Mouse (Mus musculus): ENCODE data around the gene Col4a4. TPM values are rescaled to one million over a fixed set of nuclear protein-coding genes. Genes with fewer than 3 reads are reported as not detected.
A peak's percentile ranks its signal among the peaks of the same experiment; 100 is the strongest.

The Col4a4 gene
- polyA plus RNA-seq, 1 experiment from 2014 or later: 0.09 TPM

- Histone ChIP-seq H3K4me2 (replicated peaks) (no peak overlapping the region), H3K4me1 (replicated peaks) (no peaks in the 10 kb centered on the region), H3K9me3 (no peaks in the 10 kb centered on the region), H3K4me3 (replicated peaks) (no peak overlapping the region), H3K27me3 (no peaks in the 10 kb centered on the region), H3K27ac (no peak overlapping the region), H3K9ac (replicated peaks) (no peak overlapping the region), H3K36me3 (no peaks in the 10 kb centered on the region)
- 90% methylated on average over 3 of the region's 3 CpGs for WGBS
- no peak for ATAC-seq
Observed at GRCm38 (mm10) chr1:82575681-82576080, 11.0 kb downstream of the Col4a4 start.

GRCm38 (mm10) chr1:82571758-82572157, 14.9 kb downstream of the Col4a4 start:
- no peaks in the 10 kb centered on the region for H3K36me3 ChIP-seq
- H3K9me3 ChIP-seq: no peaks in the 10 kb centered on the region
- no peak overlapping the region for H3K27ac ChIP-seq
- H3K4me1 ChIP-seq (replicated peaks): no peaks in the 10 kb centered on the region
- 83% methylated on average over 1 of the region's 1 CpGs for WGBS
- H3K27me3 ChIP-seq: no peaks in the 10 kb centered on the region
- no peak for ATAC-seq
- H3K9ac ChIP-seq (replicated peaks): no peak overlapping the region
- no peak overlapping the region for H3K4me3 ChIP-seq (replicated peaks)
- H3K4me2 ChIP-seq (replicated peaks): no peak overlapping the region

GRCm38 (mm10) chr1:82569405-82569804, 17.2 kb downstream of the Col4a4 start:
- H3K4me2 ChIP-seq (replicated peaks): no peak overlapping the region
- H3K27ac ChIP-seq: no peak overlapping the region
- no peak for ATAC-seq
- no peaks in the 10 kb centered on the region for H3K27me3 ChIP-seq
- H3K36me3 ChIP-seq: no peaks in the 10 kb centered on the region
- H3K4me1 ChIP-seq (replicated peaks): no peaks in the 10 kb centered on the region
- no peaks in the 10 kb centered on the region for H3K9me3 ChIP-seq
- no peak overlapping the region for H3K9ac ChIP-seq (replicated peaks)
- 87% methylated on average over 4 of the region's 4 CpGs for WGBS
- no peak overlapping the region for H3K4me3 ChIP-seq (replicated peaks)

- H3K4me2 ChIP-seq (replicated peaks): no peak overlapping the region
- no peak overlapping the region for H3K27ac ChIP-seq
- 89% methylated on average over 4 of the region's 4 CpGs for WGBS
- no peaks in the 10 kb centered on the region for H3K4me1 ChIP-seq (replicated peaks)
- no peak for ATAC-seq
- no peak overlapping the region for H3K9ac ChIP-seq (replicated peaks)
- no peak overlapping the region for H3K4me3 ChIP-seq (replicated peaks)
- H3K27me3 ChIP-seq: no peaks in the 10 kb centered on the region
- H3K36me3 ChIP-seq: no peaks in the 10 kb centered on the region
- H3K9me3 ChIP-seq: no peaks in the 10 kb centered on the region
Observed at GRCm38 (mm10) chr1:82560223-82560622, 26.4 kb downstream of the Col4a4 start.

- Histone ChIP-seq H3K27ac (no peak overlapping the region), H3K4me1 (replicated peaks) (no peaks in the 10 kb centered on the region), H3K9ac (replicated peaks) (no peak overlapping the region), H3K27me3 (no peaks in the 10 kb centered on the region), H3K36me3 (no peaks in the 10 kb centered on the region), H3K4me3 (replicated peaks) (no peak overlapping the region), H3K9me3 (no peaks in the 10 kb centered on the region), H3K4me2 (replicated peaks) (no peak overlapping the region)
- WGBS: 76% methylated on average over 5 of the region's 5 CpGs
- ATAC-seq: peak; percentile 37
Observed at GRCm38 (mm10) chr1:82554889-82555288, 31.8 kb downstream of the Col4a4 start.

- Histone ChIP-seq H3K9ac (replicated peaks) (no peak overlapping the region), H3K27ac (no peak overlapping the region), H3K36me3 (no peaks in the 10 kb centered on the region), H3K4me1 (replicated peaks) (no peaks in the 10 kb centered on the region), H3K9me3 (no peaks in the 10 kb centered on the region), H3K4me3 (replicated peaks) (no peak overlapping the region), H3K4me2 (replicated peaks) (no peak overlapping the region), H3K27me3 (no peaks in the 10 kb centered on the region)
- WGBS: 49% methylated on average over 6 of the region's 6 CpGs
- ATAC-seq: peak; percentile 85
Observed at GRCm38 (mm10) chr1:82554443-82554850, 32.2 kb downstream of the Col4a4 start.

- Histone ChIP-seq H3K9me3 (no peaks in the 10 kb centered on the region), H3K4me3 (replicated peaks) (no peak overlapping the region), H3K36me3 (no peaks in the 10 kb centered on the region), H3K27me3 (no peaks in the 10 kb centered on the region), H3K9ac (replicated peaks) (no peak overlapping the region), H3K27ac (no peak overlapping the region), H3K4me2 (replicated peaks) (no peak overlapping the region), H3K4me1 (replicated peaks) (0 out of 2 replicates have a peak, but pooled peaks cover 3% of the 10 kb centered on the region)
- ATAC-seq: 0 out of 2 replicates have a peak, but pooled peaks have one; percentile 48
- 55% methylated on average over 8 of the region's 8 CpGs for WGBS
Observed at GRCm38 (mm10) chr1:82545199-82545960, 41.3 kb downstream of the Col4a4 start.

GRCm38 (mm10) chr1:82544419-82545185, 42.0 kb downstream of the Col4a4 start:
- Histone ChIP-seq H3K27ac (no peak overlapping the region), H3K27me3 (no peaks in the 10 kb centered on the region), H3K4me3 (replicated peaks) (no peak overlapping the region), H3K9me3 (no peaks in the 10 kb centered on the region), H3K4me1 (replicated peaks) (0 out of 2 replicates have a peak, but pooled peaks cover 3% of the 10 kb centered on the region), H3K4me2 (replicated peaks) (no peak overlapping the region), H3K36me3 (no peaks in the 10 kb centered on the region), H3K9ac (replicated peaks) (no peak overlapping the region)
- 76% methylated on average over 6 of the region's 6 CpGs for whole genome bisulfite sequencing
- no peak for ATAC-seq

GRCm38 (mm10) chr1:82543934-82544333, 42.7 kb downstream of the Col4a4 start:
- 92% methylated on average over 2 of the region's 2 CpGs for WGBS

GRCm38 (mm10) chr1:82540056-82540455, 46.6 kb downstream of the Col4a4 start:
- no peak overlapping the region for H3K9ac ChIP-seq (replicated peaks)
- no peak overlapping the region for H3K27ac ChIP-seq
- no peaks in the 10 kb centered on the region for H3K9me3 ChIP-seq
- no peak for ATAC-seq
- H3K4me1 ChIP-seq (replicated peaks): peaks cover 9% of the 10 kb centered on the region
- no peaks in the 10 kb centered on the region for H3K27me3 ChIP-seq
- H3K4me3 ChIP-seq (replicated peaks): no peak overlapping the region
- H3K36me3 ChIP-seq: no peaks in the 10 kb centered on the region
- 87% methylated on average over 5 of the region's 5 CpGs for WGBS
- H3K4me2 ChIP-seq (replicated peaks): no peak overlapping the region

More at GRCm38 (mm10) chr1:82543934-82544333, 42.7 kb downstream of the Col4a4 start:
- Histone ChIP-seq H3K4me2 (replicated peaks) (no peak overlapping the region), H3K4me1 (replicated peaks) (0 out of 2 replicates have a peak, but pooled peaks cover 3% of the 10 kb centered on the region), H3K9me3 (no peaks in the 10 kb centered on the region), H3K36me3 (no peaks in the 10 kb centered on the region), H3K4me3 (replicated peaks) (no peak overlapping the region), H3K27me3 (no peaks in the 10 kb centered on the region), H3K27ac (no peak overlapping the region), H3K9ac (replicated peaks) (no peak overlapping the region)
- no peak for ATAC-seq

- no peaks in the 10 kb centered on the region for H3K36me3 ChIP-seq
- WGBS: 76% methylated on average over 3 of the region's 3 CpGs
- no peak overlapping the region for H3K4me3 ChIP-seq (replicated peaks)
- no peak for ATAC-seq
- H3K9me3 ChIP-seq: no peaks in the 10 kb centered on the region
- no peaks in the 10 kb centered on the region for H3K27me3 ChIP-seq
- H3K9ac ChIP-seq (replicated peaks): no peak overlapping the region
- no peak overlapping the region for H3K27ac ChIP-seq
- no peak overlapping the region for H3K4me2 ChIP-seq (replicated peaks)
- H3K4me1 ChIP-seq (replicated peaks): peaks cover 9% of the 10 kb centered on the region
Observed at GRCm38 (mm10) chr1:82537848-82538247, 48.8 kb downstream of the Col4a4 start.

GRCm38 (mm10) chr1:82536515-82537174, 50.0 kb downstream of the Col4a4 start:
- Histone ChIP-seq H3K27ac (no peak overlapping the region), H3K4me3 (replicated peaks) (no peak overlapping the region), H3K27me3 (no peaks in the 10 kb centered on the region), H3K4me1 (replicated peaks) (peaks cover 9% of the 10 kb centered on the region), H3K4me2 (replicated peaks) (no peak overlapping the region), H3K36me3 (no peaks in the 10 kb centered on the region), H3K9me3 (no peaks in the 10 kb centered on the region), H3K9ac (replicated peaks) (no peak overlapping the region)
- WGBS: 45% methylated on average over 6 of the region's 6 CpGs
- ATAC-seq: peak; percentile 74

Data from midbrain, embryonic 13.5 days (tissue).